Mouse (Mus musculus) intestine, embryonic 15.5 days (tissue): ENCODE results near the gene Lypd3. TPM values are rescaled to one million over a fixed set of nuclear protein-coding genes. Genes with fewer than 3 reads are reported as not detected.
"Not testable (repeated sequence)": the region's sequence is repeated elsewhere in the genome, so short reads cannot be mapped to it uniquely, and the experiment has no call there.

ENCODE experiments used
- ATAC-seq: fragments of 200-750 bp; cut with Nextera tagmentation; 2 replicates; pipeline ENCODE4 v1.8.0; 2017; ENCODE audit warnings: moderate TSS enrichment, moderate library complexity
- H3K27ac ChIP-seq: fragments of 300-500 bp; sonication (generic); 2 replicates; pipeline ENCODE4 v1.5.1; 2015; ENCODE audit warnings: mild to moderate bottlenecking, inconsistent platforms
- H3K27me3 ChIP-seq: fragments of 300-500 bp; sonication (generic); replicated peaks from 2 replicates; pipeline ENCODE4 v1.6.1; 2015; ENCODE audit warnings: inconsistent platforms
- H3K36me3 ChIP-seq: fragments of 300-500 bp; sonication (generic); 2 replicates; pipeline ENCODE4 v1.6.1; 2015; ENCODE audit warnings: inconsistent platforms
- H3K4me1 ChIP-seq: fragments of 300-500 bp; sonication (generic); replicated peaks from 2 replicates; pipeline ENCODE4 v1.6.1; 2015; ENCODE audit warnings: inconsistent platforms
- H3K4me2 ChIP-seq: fragments of 300-500 bp; sonication (generic); replicated peaks from 2 replicates; pipeline ENCODE4 v1.6.1; 2015; ENCODE audit warnings: mild to moderate bottlenecking, inconsistent platforms
- H3K4me3 ChIP-seq: fragments of 300-500 bp; sonication (generic); replicated peaks from 2 replicates; pipeline ENCODE4 v1.5.1; 2015; ENCODE audit warnings: inconsistent platforms
- H3K9ac ChIP-seq: fragments of 300-500 bp; sonication (generic); 2 replicates; pipeline ENCODE4 v1.6.1; 2015; ENCODE audit warnings: inconsistent platforms
- H3K9me3 ChIP-seq: fragments of 300-500 bp; sonication (generic); 2 replicates; pipeline ENCODE4 v1.6.1; 2016; ENCODE audit warnings: inconsistent platforms
- WGBS: fragments of 180-500 bp; shearing (Covaris S2); methylation state at CpG from one replicate; pipeline ENCODE4 v1.1.7; 2015; 5-methylcytosine and 5-hydroxymethylcytosine counted together
- polyA plus RNA-seq: library from polyadenylated mRNA; unstranded; fragments of >200 nt; fragmentation: Nextera tagmentation; extraction: Ambion mirVana; gene quantifications from 2 replicates; pipeline ENCODE4 v1.2.1, GENCODE M21; 2015

Gene Lypd3
- polyA plus RNA-seq, 1 experiment from 2014 or later, result 0.44 TPM

GRCm38 (mm10) chr7:24617763-24618162 is 18.6 kb upstream of the Lypd3 start:
- Histone ChIP-seq H3K9me3 (no peaks in the 10 kb centered on the region), H3K27me3 (peaks cover 5% of the 10 kb centered on the region; the same call in 1 of the 2 replicates), H3K9ac (no peak overlapping the region), H3K4me3 (no peak overlapping the region), H3K27ac (no peak overlapping the region), H3K36me3 (peaks cover 3% of the 10 kb centered on the region; the same call in 1 of the 2 replicates), H3K4me1 (peaks cover 1% of the 10 kb centered on the region; the same call in 1 of the 2 replicates), H3K4me2 (no peak overlapping the region)
- WGBS, result 79% methylated on average over 8 of the region's 8 CpGs
- no peak for ATAC-seq

GRCm38 (mm10) chr7:24618374-24618773 is 18.0 kb upstream of the Lypd3 start:
- not testable (repeated sequence) for H3K4me3 ChIP-seq, H3K9ac ChIP-seq, H3K27me3 ChIP-seq, H3K36me3 ChIP-seq, H3K9me3 ChIP-seq, H3K27ac ChIP-seq, H3K4me2 ChIP-seq, ATAC-seq, H3K4me1 ChIP-seq
- WGBS, result 86% methylated on average over 8 of the region's 8 CpGs

- WGBS, result 65% methylated on average over 13 of the region's 13 CpGs
- Histone ChIP-seq H3K4me2 (no peak overlapping the region), H3K27ac (no peak overlapping the region), H3K4me3 (no peak overlapping the region), H3K9ac (no peak overlapping the region), H3K9me3 (no peaks in the 10 kb centered on the region), H3K36me3 (peaks cover 3% of the 10 kb centered on the region; the same call in 1 of the 2 replicates), H3K27me3 (no peaks in the 10 kb centered on the region), H3K4me1 (no peaks in the 10 kb centered on the region)
- no peak for ATAC-seq
Measured at GRCm38 (mm10) chr7:24619671-24620397, 16.5 kb upstream of the Lypd3 start.

- Histone ChIP-seq H3K4me1 (no peaks in the 10 kb centered on the region), H3K9ac (no peak overlapping the region), H3K4me3 (no peak overlapping the region), H3K9me3 (no peaks in the 10 kb centered on the region), H3K27ac (no peak overlapping the region), H3K4me2 (no peak overlapping the region), H3K36me3 (peaks cover 3% of the 10 kb centered on the region; the same call in 1 of the 2 replicates), H3K27me3 (no peaks in the 10 kb centered on the region)
- WGBS, result 88% methylated on average over 3 of the region's 3 CpGs
- no peak for ATAC-seq
Measured at GRCm38 (mm10) chr7:24621193-24621592, 15.2 kb upstream of the Lypd3 start.

- WGBS, result 80% methylated on average over 6 of the region's 6 CpGs
Measured at GRCm38 (mm10) chr7:24622967-24623366, 13.4 kb upstream of the Lypd3 start.

GRCm38 (mm10) chr7:24628685-24629610 is 7.4 kb upstream of the Lypd3 start:
- Histone ChIP-seq H3K4me1 (peaks cover 14% of the 10 kb centered on the region), H3K9ac (peak overlapping the region; percentile 45), H3K9me3 (no peaks in the 10 kb centered on the region), H3K36me3 (no peaks in the 10 kb centered on the region), H3K4me2 (peak overlapping the region; percentile 64), H3K27me3 (no peaks in the 10 kb centered on the region), H3K27ac (peak overlapping the region; percentile 64), H3K4me3 (peak overlapping the region; percentile 16)
- WGBS, result 7% methylated on average over 33 of the region's 33 CpGs
- peak; percentile 96 for ATAC-seq

More at GRCm38 (mm10) chr7:24622967-24623366, 13.4 kb upstream of the Lypd3 start:
- Histone ChIP-seq H3K9ac (no peak overlapping the region), H3K4me2 (no peak overlapping the region), H3K9me3 (no peaks in the 10 kb centered on the region), H3K4me3 (no peak overlapping the region), H3K36me3 (peaks cover 3% of the 10 kb centered on the region; the same call in 1 of the 2 replicates), H3K27ac (no peak overlapping the region), H3K4me1 (no peaks in the 10 kb centered on the region), H3K27me3 (no peaks in the 10 kb centered on the region)
- no peak for ATAC-seq

- 0 out of 2 replicates have a peak overlapping the region, but pooled peaks have one; percentile 64 for H3K4me2 ChIP-seq
Measured at GRCm38 (mm10) chr7:24629672-24630071, 6.7 kb upstream of the Lypd3 start.

GRCm38 (mm10) chr7:24630116-24630880 is 6.1 kb upstream of the Lypd3 start:
- H3K4me3 ChIP-seq, result no peak overlapping the region
- H3K27me3 ChIP-seq, result no peaks in the 10 kb centered on the region
- WGBS, result 75% methylated on average over 10 of the region's 10 CpGs
- no peak overlapping the region for H3K4me2 ChIP-seq
- H3K27ac ChIP-seq, result no peak overlapping the region
- no peaks in the 10 kb centered on the region for H3K36me3 ChIP-seq
- H3K9ac ChIP-seq, result no peak overlapping the region
- no peak for ATAC-seq
- H3K9me3 ChIP-seq, result no peaks in the 10 kb centered on the region
- peaks cover 14% of the 10 kb centered on the region for H3K4me1 ChIP-seq

More at GRCm38 (mm10) chr7:24629672-24630071, 6.7 kb upstream of the Lypd3 start:
- no peak for ATAC-seq
- H3K4me1 ChIP-seq, result peaks cover 14% of the 10 kb centered on the region
- H3K9ac ChIP-seq, result no peak overlapping the region; the same call in 1 of the 2 replicates
- no peaks in the 10 kb centered on the region for H3K9me3 ChIP-seq
- H3K4me3 ChIP-seq, result no peak overlapping the region
- H3K27ac ChIP-seq, result 0 out of 2 replicates have a peak overlapping the region, but pooled peaks have one; percentile 64
- no peaks in the 10 kb centered on the region for H3K36me3 ChIP-seq
- WGBS, result 76% methylated on average over 4 of the region's 4 CpGs
- no peaks in the 10 kb centered on the region for H3K27me3 ChIP-seq

- Histone ChIP-seq H3K27ac (no peak overlapping the region), H3K4me2 (peak overlapping the region; percentile 85), H3K4me3 (peak overlapping the region; percentile 40; the same call in 1 of the 2 replicates), H3K27me3 (peaks cover 46% of the 10 kb centered on the region), H3K36me3 (no peaks in the 10 kb centered on the region), H3K9ac (no peak overlapping the region), H3K9me3 (no peaks in the 10 kb centered on the region), H3K4me1 (peaks cover 13% of the 10 kb centered on the region; the same call in 1 of the 2 replicates)
- ATAC-seq, result 0 out of 2 replicates have a peak, but pooled peaks have one; percentile 21
- 3% methylated on average over 18 of the region's 18 CpGs for WGBS
Measured at GRCm38 (mm10) chr7:24637046-24637445, 696 bp downstream of the Lypd3 start.

- Histone ChIP-seq H3K36me3 (no peaks in the 10 kb centered on the region), H3K27ac (no peak overlapping the region), H3K9me3 (no peaks in the 10 kb centered on the region), H3K9ac (peak overlapping the region; percentile 40), H3K4me2 (peak overlapping the region; percentile 85), H3K27me3 (peaks cover 46% of the 10 kb centered on the region), H3K4me1 (peaks cover 13% of the 10 kb centered on the region; the same call in 1 of the 2 replicates), H3K4me3 (peak overlapping the region; percentile 40)
- peak; percentile 58 for ATAC-seq
- 2% methylated on average over 35 of the region's 35 CpGs for WGBS
Measured at GRCm38 (mm10) chr7:24638026-24638856, 1.9 kb downstream of the Lypd3 start.

- no peak overlapping the region for H3K4me2 ChIP-seq
- peaks cover 13% of the 10 kb centered on the region; the same call in 1 of the 2 replicates for H3K4me1 ChIP-seq
- H3K27ac ChIP-seq, result no peak overlapping the region
- ATAC-seq, result no peak
- H3K9me3 ChIP-seq, result no peaks in the 10 kb centered on the region
- H3K36me3 ChIP-seq, result no peaks in the 10 kb centered on the region
- peaks cover 46% of the 10 kb centered on the region for H3K27me3 ChIP-seq
- 66% methylated on average over 13 of the region's 13 CpGs for WGBS
- no peak overlapping the region for H3K4me3 ChIP-seq
- no peak overlapping the region for H3K9ac ChIP-seq
Measured at GRCm38 (mm10) chr7:24640450-24640849, 4.1 kb downstream of the Lypd3 start.
